Mouse (Mus musculus) heart, adult 2 months (tissue): ENCODE data around the gene Tnk2. TPM values are rescaled to one million over a fixed set of nuclear protein-coding genes. Genes with fewer than 3 reads are reported as not detected.
A peak's percentile ranks its signal among the peaks of the same experiment; 100 is the strongest.

Experiments used
- DNase-seq, 2 experiments: peaks; one replicate each; pipeline ENCODE4 v3.0.0; 2021
- H3K27ac ChIP-seq: fragments of 200-600 bp; 2 replicates; pipeline ENCODE4 v1.8.1; 2022
- H3K27me3 ChIP-seq: fragments of 200-500 bp; 2 replicates; pipeline ENCODE4 v1.6.1; 2012; ENCODE audit warnings: mild to moderate bottlenecking, low read length, inconsistent platforms, mixed read lengths; ENCODE audit not compliant: control insufficient read depth, insufficient read depth
- H3K36me3 ChIP-seq: fragments of 200-500 bp; 2 replicates; pipeline ENCODE4 v1.6.1; 2012; ENCODE audit warnings: low read length, inconsistent platforms; ENCODE audit not compliant: control insufficient read depth, insufficient read depth
- H3K4me1 ChIP-seq: fragments of 200-500 bp; 2 replicates; pipeline ENCODE4 v1.6.1; 2011; ENCODE audit warnings: low read length; ENCODE audit not compliant: control insufficient read depth, insufficient read depth
- H3K4me3 ChIP-seq: fragments of 200-600 bp; 2 replicates; pipeline ENCODE4 v1.8.1; 2022
- H3K79me2 ChIP-seq: fragments of 200-500 bp; replicated peaks from 2 replicates; pipeline ENCODE4 v1.6.1; 2012; ENCODE audit warnings: mild to moderate bottlenecking, inconsistent platforms, low read length, moderate library complexity, mixed read lengths; ENCODE audit not compliant: control insufficient read depth, insufficient read depth
- H3K9ac ChIP-seq: fragments of 200-500 bp; 2 replicates; pipeline ENCODE4 v1.6.1; 2012; ENCODE audit warnings: low read depth, mild to moderate bottlenecking, control low read depth, inconsistent platforms, low read length, mixed read lengths
- CTCF ChIP-seq: fragments of 200-600 bp; IDR thresholded peaks from 2 replicates; pipeline ENCODE4 v1.8.1; 2022; ENCODE audit warnings: antibody characterized with exemption, mild to moderate bottlenecking, moderate library complexity
- EP300 ChIP-seq: fragments of 200-500 bp; IDR thresholded peaks from 2 replicates; pipeline ENCODE4 v1.6.1; 2011; ENCODE audit warnings: low read depth, low read length, control low read depth; ENCODE audit not compliant: insufficient read depth
- POLR2A ChIP-seq: fragments of 200-500 bp; IDR thresholded peaks from 2 replicates; pipeline ENCODE4 v1.6.1; 2011; ENCODE audit warnings: mild to moderate bottlenecking, low read depth, low read length, control low read depth; ENCODE audit not compliant: insufficient read depth
- WGBS: fragments of 180-500 bp; shearing (Covaris S2); methylation state at CpG from one replicate; pipeline ENCODE4 v1.1.7; 2018; 5-methylcytosine and 5-hydroxymethylcytosine counted together
- intact Hi-C: fragments of 180-260 bp; cut with DNase I; formaldehyde crosslinking; loops from one replicate; pipeline ENCODE4 v1.15.1; 2025
- polyA plus RNA-seq: library from polyadenylated mRNA; depleted of rRNA; stranded (reverse); fragments of >200 nt; gene quantifications from 2 replicates; pipeline ENCODE4 v1.2.3, GENCODE M21; 2012
- total RNA-seq, 2 experiments: library from RNA; stranded (reverse); gene quantifications; 2 replicates each; pipeline ENCODE4 v1.2.3; 2021

Tnk2 gene
- total and polyA plus RNA-seq, 3 experiments: 17.8 to 37.0 (median 19.6) TPM

GRCm38 (mm10) chr16:32668030-32668429, 24.4 kb downstream of the Tnk2 start:
- H3K79me2 ChIP-seq: no peaks in the 10 kb centered on the region
- H3K9ac ChIP-seq: no peak overlapping the region
- DNase-seq: peak in 1 of 2 experiments; percentile 20
- no peak overlapping the region for H3K4me3 ChIP-seq
- H3K36me3 ChIP-seq: no peaks in the 10 kb centered on the region
- intact Hi-C loops: no loop called here
- H3K27me3 ChIP-seq: no peaks in the 10 kb centered on the region
- 87% methylated on average over 10 of the region's 10 CpGs for WGBS
- peaks cover 23% of the 10 kb centered on the region for H3K4me1 ChIP-seq
- H3K27ac ChIP-seq: peak overlapping the region; percentile 31
- TF ChIP-seq EP300 (no peak), POLR2A (no peak)

- no peak for TF ChIP-seq POLR2A
- peak; percentile 49 for TF ChIP-seq CTCF
- WGBS: 84% methylated on average over 4 of the region's 4 CpGs
- Histone ChIP-seq H3K4me1 (peaks cover 25% of the 10 kb centered on the region), H3K27me3 (no peaks in the 10 kb centered on the region), H3K4me3 (no peak overlapping the region), H3K27ac (no peak overlapping the region), H3K9ac (no peak overlapping the region), H3K79me2 (no peaks in the 10 kb centered on the region), H3K36me3 (no peaks in the 10 kb centered on the region)
- DNase-seq: peak in 1 of 2 experiments; percentile 24
- intact Hi-C loops: no loop called here
Measured at GRCm38 (mm10) chr16:32668472-32668871, 24.8 kb downstream of the Tnk2 start.

- no peak for DNase-seq
- peaks cover 27% of the 10 kb centered on the region for H3K4me1 ChIP-seq
- no peak overlapping the region for H3K9ac ChIP-seq
- H3K36me3 ChIP-seq: no peaks in the 10 kb centered on the region
- intact Hi-C loops: no loop called here
- no peak for TF ChIP-seq POLR2A
- TF ChIP-seq EP300: no peak
- no peak for TF ChIP-seq CTCF
- no peaks in the 10 kb centered on the region for H3K79me2 ChIP-seq
- no peak overlapping the region for H3K27ac ChIP-seq
- H3K27me3 ChIP-seq: no peaks in the 10 kb centered on the region
- H3K4me3 ChIP-seq: no peak overlapping the region
- 97% methylated on average over 10 of the region's 10 CpGs for WGBS
Measured at GRCm38 (mm10) chr16:32669243-32669642, 25.6 kb downstream of the Tnk2 start.

- Histone ChIP-seq H3K4me3 (no peak overlapping the region), H3K4me1 (peaks cover 26% of the 10 kb centered on the region), H3K9ac (no peak overlapping the region), H3K27me3 (no peaks in the 10 kb centered on the region), H3K27ac (no peak overlapping the region), H3K79me2 (no peaks in the 10 kb centered on the region), H3K36me3 (no peaks in the 10 kb centered on the region)
- no peak for DNase-seq
- TF ChIP-seq EP300: no peak
- TF ChIP-seq POLR2A: no peak
- TF ChIP-seq CTCF: no peak
- 72% methylated on average over 10 of the region's 10 CpGs for WGBS
- intact Hi-C loops: no loop called here
Measured at GRCm38 (mm10) chr16:32670354-32671124, 26.9 kb downstream of the Tnk2 start.

GRCm38 (mm10) chr16:32671206-32671887, 27.7 kb downstream of the Tnk2 start:
- Histone ChIP-seq H3K9ac (no peak overlapping the region), H3K27me3 (no peaks in the 10 kb centered on the region), H3K4me1 (peaks cover 18% of the 10 kb centered on the region)

GRCm38 (mm10) chr16:32672250-32672649, 28.6 kb downstream of the Tnk2 start:
- WGBS: 61% methylated on average over 7 of the region's 7 CpGs
- Histone ChIP-seq H3K27ac (peak overlapping the region; percentile 65), H3K4me1 (peaks cover 13% of the 10 kb centered on the region), H3K4me3 (no peak overlapping the region), H3K9ac (no peak overlapping the region), H3K79me2 (no peaks in the 10 kb centered on the region), H3K36me3 (no peaks in the 10 kb centered on the region), H3K27me3 (no peaks in the 10 kb centered on the region)
- DNase-seq: no peak
- TF ChIP-seq CTCF (no peak), POLR2A (no peak), EP300 (no peak)
- intact Hi-C loops: no loop called here

More at GRCm38 (mm10) chr16:32671206-32671887, 27.7 kb downstream of the Tnk2 start:
- 82% methylated on average over 13 of the region's 13 CpGs for WGBS
- Histone ChIP-seq H3K4me3 (no peak overlapping the region), H3K79me2 (no peaks in the 10 kb centered on the region), H3K27ac (no peak overlapping the region; the same call in 1 of the 2 replicates), H3K36me3 (no peaks in the 10 kb centered on the region)
- TF ChIP-seq EP300 (no peak), CTCF (no peak), POLR2A (no peak)
- DNase-seq: no peak
- intact Hi-C loops: no loop called here
